Mouse (Mus musculus): Measurements from ENCODE around the gene Sord. TPM values are rescaled to one million over a fixed set of nuclear protein-coding genes. Genes with fewer than 3 reads are reported as not detected.

Gene Sord
- polyA plus RNA-seq, 1 experiment: 74.9 TPM

- TF ChIP-seq POLR2A (IDR thresholded peaks at IDR 0.05; ENCODE audit: borderline replicate concordance, low read depth, low read length): no peak
- no peak overlapping the region for H3K27ac ChIP-seq (ENCODE audit: insufficient read depth, low read depth, low read length)
- no peak overlapping the region for H3K4me3 ChIP-seq (ENCODE audit: insufficient read depth, low read length)
- H3K4me1 ChIP-seq (ENCODE audit: control insufficient read depth, insufficient read depth, low read length): peaks cover 33% of the 10 kb centered on the region
Observed at GRCm38 (mm10) chr2:122236321-122236720, 1.8 kb downstream of the Sord start.

- H3K4me3 ChIP-seq (ENCODE audit: insufficient read depth, low read length): no peak overlapping the region
- H3K27ac ChIP-seq (ENCODE audit: insufficient read depth, low read depth, low read length): no peak overlapping the region
- TF ChIP-seq POLR2A (IDR thresholded peaks at IDR 0.05; ENCODE audit: borderline replicate concordance, low read depth, low read length) (no peak), CTCF (IDR thresholded peaks at IDR 0.05; ENCODE audit: low read depth, low read length) (no peak)
- peaks cover 34% of the 10 kb centered on the region for H3K4me1 ChIP-seq (ENCODE audit: control insufficient read depth, insufficient read depth, low read length)
Observed at GRCm38 (mm10) chr2:122237891-122238470, 3.4 kb downstream of the Sord start.

GRCm38 (mm10) chr2:122240735-122241134 lies 6.2 kb downstream of the Sord start:
- Histone ChIP-seq H3K27ac (ENCODE audit: insufficient read depth, low read depth, low read length) (no peak overlapping the region), H3K4me1 (ENCODE audit: control insufficient read depth, insufficient read depth, low read length) (peaks cover 32% of the 10 kb centered on the region), H3K4me3 (ENCODE audit: insufficient read depth, low read length) (no peak overlapping the region)
- TF ChIP-seq POLR2A (IDR thresholded peaks at IDR 0.05; ENCODE audit: borderline replicate concordance, low read depth, low read length) (no peak), CTCF (IDR thresholded peaks at IDR 0.05; ENCODE audit: low read depth, low read length) (no peak)

- Histone ChIP-seq H3K4me1 (ENCODE audit: control insufficient read depth, insufficient read depth, low read length) (peaks cover 27% of the 10 kb centered on the region), H3K27ac (ENCODE audit: insufficient read depth, low read depth, low read length) (no peak overlapping the region), H3K4me3 (ENCODE audit: insufficient read depth, low read length) (no peak overlapping the region)
- TF ChIP-seq POLR2A (IDR thresholded peaks at IDR 0.05; ENCODE audit: borderline replicate concordance, low read depth, low read length) (no peak), CTCF (IDR thresholded peaks at IDR 0.05; ENCODE audit: low read depth, low read length) (no peak)
Observed at GRCm38 (mm10) chr2:122241226-122241625, 6.7 kb downstream of the Sord start.

- no peak for TF ChIP-seq CTCF (IDR thresholded peaks at IDR 0.05; ENCODE audit: low read depth, low read length)
- no peak for TF ChIP-seq POLR2A (IDR thresholded peaks at IDR 0.05; ENCODE audit: borderline replicate concordance, low read depth, low read length)
- Histone ChIP-seq H3K4me1 (ENCODE audit: control insufficient read depth, insufficient read depth, low read length) (peaks cover 23% of the 10 kb centered on the region), H3K4me3 (ENCODE audit: insufficient read depth, low read length) (no peak overlapping the region), H3K27ac (ENCODE audit: insufficient read depth, low read depth, low read length) (no peak overlapping the region)
Observed at GRCm38 (mm10) chr2:122241935-122242334, 7.4 kb downstream of the Sord start.

- peaks cover 17% of the 10 kb centered on the region for H3K4me1 ChIP-seq (ENCODE audit: control insufficient read depth, insufficient read depth, low read length)
- H3K4me3 ChIP-seq (ENCODE audit: insufficient read depth, low read length): no peak overlapping the region
- no peak overlapping the region for H3K27ac ChIP-seq (ENCODE audit: insufficient read depth, low read depth, low read length)
- TF ChIP-seq CTCF (IDR thresholded peaks at IDR 0.05; ENCODE audit: low read depth, low read length) (peak; percentile 79; the same call in 1 of the 2 replicates), POLR2A (IDR thresholded peaks at IDR 0.05; ENCODE audit: borderline replicate concordance, low read depth, low read length) (no peak)
Observed at GRCm38 (mm10) chr2:122243671-122244131, 9.2 kb downstream of the Sord start.

GRCm38 (mm10) chr2:122247786-122248185 lies 13.2 kb downstream of the Sord start:
- Histone ChIP-seq H3K4me3 (ENCODE audit: insufficient read depth, low read length) (no peak overlapping the region), H3K27ac (ENCODE audit: insufficient read depth, low read depth, low read length) (no peak overlapping the region), H3K4me1 (ENCODE audit: control insufficient read depth, insufficient read depth, low read length) (peaks cover 4% of the 10 kb centered on the region; the same call in 1 of the 2 replicates)
- TF ChIP-seq CTCF (IDR thresholded peaks at IDR 0.05; ENCODE audit: low read depth, low read length) (no peak), POLR2A (IDR thresholded peaks at IDR 0.05; ENCODE audit: borderline replicate concordance, low read depth, low read length) (no peak)

- H3K4me1 ChIP-seq (ENCODE audit: control insufficient read depth, insufficient read depth, low read length): no peaks in the 10 kb centered on the region
- TF ChIP-seq CTCF (IDR thresholded peaks at IDR 0.05; ENCODE audit: low read depth, low read length) (no peak), POLR2A (IDR thresholded peaks at IDR 0.05; ENCODE audit: borderline replicate concordance, low read depth, low read length) (no peak)
- H3K27ac ChIP-seq (ENCODE audit: insufficient read depth, low read depth, low read length): no peak overlapping the region
Observed at GRCm38 (mm10) chr2:122255997-122256396, 21.4 kb downstream of the Sord start.

GRCm38 (mm10) chr2:122260729-122261128 lies 26.2 kb downstream of the Sord start:
- Histone ChIP-seq H3K4me1 (ENCODE audit: control insufficient read depth, insufficient read depth, low read length) (no peaks in the 10 kb centered on the region), H3K4me3 (ENCODE audit: insufficient read depth, low read length) (no peak overlapping the region), H3K27ac (ENCODE audit: insufficient read depth, low read depth, low read length) (no peak overlapping the region)
- no peak for TF ChIP-seq CTCF (IDR thresholded peaks at IDR 0.05; ENCODE audit: low read depth, low read length)
- TF ChIP-seq POLR2A (IDR thresholded peaks at IDR 0.05; ENCODE audit: borderline replicate concordance, low read depth, low read length): no peak

More at GRCm38 (mm10) chr2:122255997-122256396, 21.4 kb downstream of the Sord start:
- H3K4me3 ChIP-seq (ENCODE audit: insufficient read depth, low read length): no peak overlapping the region

GRCm38 (mm10) chr2:122264690-122265089 lies 30.1 kb downstream of the Sord start:
- no peaks in the 10 kb centered on the region for H3K4me1 ChIP-seq (ENCODE audit: control insufficient read depth, insufficient read depth, low read length)
- TF ChIP-seq CTCF (IDR thresholded peaks at IDR 0.05; ENCODE audit: low read depth, low read length) (no peak), POLR2A (IDR thresholded peaks at IDR 0.05; ENCODE audit: borderline replicate concordance, low read depth, low read length) (no peak)
- H3K4me3 ChIP-seq (ENCODE audit: insufficient read depth, low read length): no peak overlapping the region
- H3K27ac ChIP-seq (ENCODE audit: insufficient read depth, low read depth, low read length): no peak overlapping the region
